Mouse (Mus musculus) liver, adult 2 months (tissue): ENCODE measurements at regions not wholly inside any gene's neighbourhood (a gene's known extent, or its start where the extent isn't known, plus 50 kb on each side); places are given as distances from the start of the nearest gene placed in this dataset.

ENCODE experiments used
- CTCF ChIP-seq: fragments of 200-500 bp; IDR thresholded peaks from 2 replicates; pipeline ENCODE4 v1.5.1; 2011; ENCODE audit warnings: low read depth, low read length, control low read depth
- POLR2A ChIP-seq: fragments of 200-500 bp; IDR thresholded peaks from 2 replicates; pipeline ENCODE4 v1.6.1; 2011; ENCODE audit warnings: low read length, control low read depth; ENCODE audit not compliant: insufficient read depth; ENCODE audit errors: extremely low read depth

DNA sequence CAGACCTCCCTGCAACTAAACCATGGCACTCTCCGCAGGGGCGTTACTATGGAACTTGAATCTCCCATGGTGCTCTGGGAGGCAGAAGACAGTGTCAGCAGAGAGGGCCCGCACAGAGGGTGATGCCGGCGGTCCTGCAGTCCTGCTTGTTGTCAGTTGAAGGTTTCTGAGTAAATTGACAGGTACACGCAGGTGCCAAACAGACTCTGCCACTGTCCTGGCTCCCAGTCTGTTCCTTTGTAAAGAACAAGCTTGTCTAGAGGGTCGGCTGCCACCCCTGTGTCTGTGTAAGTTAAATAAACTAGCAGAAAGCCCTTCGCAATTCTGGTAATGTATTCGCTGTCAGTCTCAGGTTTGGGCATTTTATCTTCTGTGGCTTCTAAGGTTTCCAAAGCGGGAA, 521.6 kb downstream of the Dok5 start:
- TF ChIP-seq POLR2A: no peak
- TF ChIP-seq CTCF: no peak
